Mouse (Mus musculus): ENCODE results near the gene Tssk2.

Gene Tssk2

DNA sequence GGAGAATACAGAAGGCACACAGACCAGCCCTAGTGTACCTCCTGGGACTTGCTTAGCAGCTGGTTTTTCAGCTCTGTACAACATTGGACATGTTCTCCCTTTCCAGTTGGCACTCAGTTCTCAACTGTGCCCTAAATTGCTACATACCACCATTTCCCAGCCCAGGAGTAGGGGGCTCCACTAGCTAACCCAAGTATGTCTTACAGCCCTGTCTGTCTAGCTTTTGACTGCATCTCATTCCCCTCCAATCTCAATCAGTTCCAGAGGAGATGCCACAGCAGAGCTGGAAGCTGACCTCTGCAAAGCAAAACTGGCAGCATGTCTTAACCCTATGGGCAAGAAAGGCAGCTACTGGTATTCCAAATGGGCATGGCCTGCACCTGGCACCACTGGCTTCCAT lies 2.3 kb upstream of the Tssk2 start:
- no peak for DNase-seq (ENCODE audit: low read depth, low spot score)

DNA sequence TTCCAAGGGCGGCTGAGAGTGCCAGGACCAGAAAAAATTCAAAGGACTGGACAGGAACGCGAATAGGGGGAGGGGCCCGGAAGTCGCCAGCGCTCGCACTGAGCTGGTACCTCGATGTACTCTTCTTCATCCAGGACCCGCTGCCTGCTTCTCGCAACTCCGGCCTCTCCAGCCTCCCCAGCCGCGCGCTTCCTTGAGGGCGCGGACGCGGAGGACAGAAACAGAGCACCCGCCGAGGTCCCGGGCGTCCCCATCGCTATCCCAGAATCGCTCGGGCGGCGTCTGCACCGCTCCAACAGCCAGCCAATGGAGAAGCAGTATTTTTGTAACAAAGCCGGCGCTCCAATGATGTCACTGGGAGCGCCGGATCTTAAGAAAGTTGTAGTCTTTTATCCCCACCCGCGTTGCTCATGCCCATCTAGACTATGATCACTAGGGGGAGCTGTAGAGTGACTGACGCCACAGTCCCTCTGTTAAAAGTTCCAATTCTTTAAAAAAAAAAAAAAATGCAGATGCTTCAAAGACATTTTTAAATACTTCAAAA lies 12.7 kb downstream of the Tssk2 start, which contains the start of gene Ess2:
TSS of gene Ess2 (minus strand) at position 297 of the 544 bp plus-strand sequence.
- peak; percentile 91 for DNase-seq (ENCODE audit: low read depth, low spot score)

DNA sequence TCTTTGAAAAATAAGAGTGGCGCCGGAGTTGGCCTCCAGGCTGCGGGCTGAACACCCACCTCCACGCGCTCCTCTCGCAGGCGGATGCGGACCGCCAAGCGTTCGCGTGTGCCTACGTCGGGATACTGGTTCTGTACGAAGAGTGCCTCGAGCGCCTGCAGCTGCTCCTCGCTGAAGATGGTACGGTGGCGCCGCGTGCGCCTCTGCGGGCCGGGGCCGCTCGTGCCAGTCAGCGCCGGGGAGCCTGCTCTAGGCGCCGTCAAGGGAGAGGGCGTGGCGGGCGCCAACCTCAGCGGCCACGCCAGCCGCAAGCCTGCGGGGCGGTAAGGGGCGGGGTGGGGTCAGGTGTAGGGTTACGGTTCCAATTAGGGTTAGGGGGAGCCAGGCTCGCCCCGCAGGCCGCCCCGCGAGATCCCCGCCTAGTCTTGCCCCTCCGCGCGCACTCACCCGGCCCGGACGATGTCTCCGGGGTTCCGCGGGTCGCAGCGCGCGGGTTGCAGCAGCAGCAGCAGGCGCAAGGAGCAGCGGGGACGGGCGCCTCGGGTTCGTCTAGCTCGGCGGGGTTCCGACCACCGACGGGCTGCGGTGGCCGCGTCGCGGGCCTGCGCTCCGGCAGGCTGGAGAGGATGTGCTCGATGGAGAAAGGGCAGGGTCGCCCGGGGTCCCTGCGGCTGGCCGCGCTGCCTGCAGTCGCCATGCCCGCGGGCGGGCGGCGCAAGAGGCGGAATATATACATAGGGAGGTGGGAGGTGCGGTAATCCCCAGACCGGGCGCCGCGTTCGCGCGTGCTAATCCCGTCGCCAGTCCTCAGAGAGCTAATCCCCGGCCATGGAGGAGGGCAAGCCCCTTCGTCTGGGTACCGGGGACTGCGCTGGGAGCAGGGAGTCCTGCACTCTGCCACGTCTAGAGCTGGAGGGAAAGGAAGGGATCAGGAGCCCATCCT lies 16.1 kb downstream of the Tssk2 start, which contains the start of gene Gsc2:
TSS of gene Gsc2 (minus strand) at position 753 of the 943 bp plus-strand sequence.
- DNase-seq (ENCODE audit: low read depth, low spot score): no peak

DNA sequence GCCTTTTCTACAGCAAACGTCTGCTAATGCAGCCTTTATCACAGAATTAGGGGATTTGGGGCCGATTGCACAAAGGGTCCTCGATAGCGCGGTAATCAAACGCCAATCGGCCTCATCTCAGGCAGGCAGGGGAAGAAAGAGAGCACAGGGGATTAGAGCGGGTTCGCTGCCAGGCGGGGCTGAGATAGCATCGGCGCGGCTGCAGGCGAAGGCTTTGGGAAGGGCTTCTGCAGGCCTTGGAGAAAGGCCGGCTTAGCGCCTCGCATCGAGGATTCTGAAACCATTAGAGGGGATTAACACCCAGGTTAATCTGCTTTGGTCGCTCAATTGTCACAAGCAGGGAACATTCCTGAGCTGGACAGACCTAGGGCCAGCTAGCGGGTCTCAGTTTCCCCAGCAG lies 22.1 kb downstream of the Tssk2 start:
- no peak for DNase-seq (ENCODE audit: low read depth, low spot score)

- DNase-seq (ENCODE audit: low read depth, low spot score): peak; percentile 89
Measured at GRCm38 (mm10) chr16:17921325-17922162, 23.1 kb downstream of the Tssk2 start.

- no peak for DNase-seq (ENCODE audit: low read depth, low spot score)
Measured at GRCm38 (mm10) chr16:17922163-17922538, 23.7 kb downstream of the Tssk2 start.

DNA sequence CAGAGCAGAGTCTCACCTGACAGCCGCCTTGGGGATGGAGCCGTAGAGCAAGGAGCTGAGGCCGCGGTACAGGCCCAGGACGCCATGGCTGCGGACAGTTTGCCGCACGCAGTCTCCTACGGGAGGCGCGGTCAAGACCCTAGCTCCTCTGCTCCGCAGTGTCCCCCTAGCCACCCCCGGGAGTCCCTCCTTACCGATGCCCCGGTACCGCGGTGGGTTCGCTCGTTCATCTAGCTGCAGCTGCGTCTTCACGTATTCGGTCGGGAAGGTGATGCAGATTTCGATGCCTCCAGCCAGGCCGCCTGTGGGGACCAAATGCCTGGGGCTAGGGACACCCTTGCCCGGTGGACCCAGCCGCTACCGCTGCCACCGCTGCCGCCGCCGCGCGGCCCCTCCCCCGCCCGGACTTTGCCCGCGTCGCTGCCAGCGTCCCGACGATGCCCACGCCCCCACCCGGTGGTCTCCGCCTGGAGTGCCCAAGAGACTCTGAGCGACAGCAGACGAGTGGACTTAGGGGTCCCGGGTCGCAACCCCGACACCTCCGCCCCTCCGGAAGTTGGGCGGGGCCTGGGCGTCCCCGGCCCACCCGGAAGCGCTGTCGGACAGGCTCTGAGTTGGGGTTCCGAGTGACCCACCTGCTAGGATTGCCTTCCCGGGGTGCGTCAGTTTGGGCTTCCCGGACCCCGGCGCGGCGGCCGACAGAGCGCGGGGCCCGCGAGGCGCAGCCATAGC lies 29.1 kb downstream of the Tssk2 start:
- DNase-seq (ENCODE audit: low read depth, low spot score): no peak

DNA sequence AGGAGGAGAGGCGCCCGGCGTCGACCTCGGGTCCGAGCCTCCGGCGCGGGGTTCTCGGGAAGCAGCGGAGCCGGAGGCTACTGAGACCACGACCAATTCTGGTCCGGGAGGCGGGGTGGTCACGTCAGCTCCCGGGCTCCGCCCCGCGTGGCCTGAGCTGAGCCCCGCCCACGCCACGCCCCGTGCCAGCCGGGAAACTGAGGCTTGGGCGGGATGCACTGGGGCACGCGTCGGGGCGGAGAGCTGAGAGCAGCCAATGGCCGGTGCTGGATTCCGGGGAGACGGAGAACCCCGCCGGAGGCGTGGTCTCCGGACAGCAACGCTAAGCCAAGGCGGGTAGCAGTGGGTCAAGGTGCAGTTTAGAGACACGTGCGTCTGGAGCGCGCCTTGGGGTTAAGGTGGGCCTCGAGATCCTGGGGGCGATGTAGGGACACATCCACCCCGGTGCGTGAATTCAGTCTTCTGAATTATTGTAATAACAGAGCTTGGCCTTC lies 29.7 kb downstream of the Tssk2 start, which contains the start of gene Slc25a1:
TSS of gene Slc25a1 (minus strand) at position 133 of the 494 bp plus-strand sequence.
- peak; percentile 59 for DNase-seq (ENCODE audit: low read depth, low spot score)

- peak; percentile 40 for DNase-seq (ENCODE audit: low read depth, low spot score)
Measured at GRCm38 (mm10) chr16:17928627-17929104, 30.2 kb downstream of the Tssk2 start.

- DNase-seq (ENCODE audit: low read depth, low spot score): no peak
Measured at GRCm38 (mm10) chr16:17929211-17929610, 30.8 kb downstream of the Tssk2 start.

- no peak for DNase-seq (ENCODE audit: low read depth, low spot score)
Measured at GRCm38 (mm10) chr16:17929631-17930030, 31.2 kb downstream of the Tssk2 start.

GRCm38 (mm10) chr16:17931906-17932460 lies 33.5 kb downstream of the Tssk2 start:
- DNase-seq (ENCODE audit: low read depth, low spot score): no peak

GRCm38 (mm10) chr16:17933594-17934444 lies 35.4 kb downstream of the Tssk2 start:
- DNase-seq (ENCODE audit: low read depth, low spot score): no peak

- DNase-seq (ENCODE audit: low read depth, low spot score): no peak
Measured at GRCm38 (mm10) chr16:17934445-17934910, 36.0 kb downstream of the Tssk2 start.

DNA sequence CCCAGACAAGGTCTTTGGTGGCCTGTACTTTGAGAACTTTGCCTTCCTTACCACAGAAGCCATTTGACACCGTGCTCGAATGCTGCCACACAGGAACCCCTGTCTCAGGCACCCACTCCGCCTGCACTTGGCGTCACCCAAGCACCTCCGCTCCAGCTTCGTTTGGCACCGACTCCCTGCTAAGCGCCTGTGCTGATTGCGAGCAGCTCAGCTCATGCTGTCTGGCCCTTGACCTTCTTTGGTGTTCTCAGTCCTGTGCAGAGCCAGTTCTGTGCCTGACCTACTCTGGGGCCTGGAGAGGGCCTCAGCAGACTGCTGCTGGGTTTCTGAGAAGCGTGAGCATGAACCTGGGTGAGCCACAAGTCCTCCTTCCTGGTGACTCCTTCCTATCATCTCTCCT lies 38.3 kb downstream of the Tssk2 start:
- no peak for DNase-seq (ENCODE audit: low read depth, low spot score)

DNA sequence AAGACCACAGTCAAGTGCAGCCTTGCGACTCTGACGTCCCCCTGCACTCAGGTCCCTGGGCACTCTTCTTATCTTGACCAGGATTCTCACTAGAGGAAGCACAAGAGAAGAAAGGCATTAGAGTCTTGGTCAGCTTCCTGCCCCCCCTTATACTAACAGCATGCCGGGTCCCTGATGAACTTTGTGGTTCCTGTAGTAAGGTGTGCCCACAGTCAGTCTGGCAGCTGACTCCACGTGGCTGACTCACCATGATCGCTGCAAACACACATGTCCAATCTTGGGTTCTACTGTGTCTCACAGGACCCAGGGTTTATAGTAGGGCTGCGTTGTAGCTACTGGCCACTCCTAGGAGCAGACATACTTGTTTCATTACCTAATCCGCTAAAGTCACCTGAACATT lies 39.8 kb downstream of the Tssk2 start:
- DNase-seq (ENCODE audit: low read depth, low spot score): no peak

- peak; percentile 52 for DNase-seq (ENCODE audit: low read depth, low spot score)
Measured at GRCm38 (mm10) chr16:17938821-17939220, 40.4 kb downstream of the Tssk2 start.

- DNase-seq (ENCODE audit: low read depth, low spot score): peak; percentile 40
Measured at GRCm38 (mm10) chr16:17939255-17939751, 40.9 kb downstream of the Tssk2 start.

DNA sequence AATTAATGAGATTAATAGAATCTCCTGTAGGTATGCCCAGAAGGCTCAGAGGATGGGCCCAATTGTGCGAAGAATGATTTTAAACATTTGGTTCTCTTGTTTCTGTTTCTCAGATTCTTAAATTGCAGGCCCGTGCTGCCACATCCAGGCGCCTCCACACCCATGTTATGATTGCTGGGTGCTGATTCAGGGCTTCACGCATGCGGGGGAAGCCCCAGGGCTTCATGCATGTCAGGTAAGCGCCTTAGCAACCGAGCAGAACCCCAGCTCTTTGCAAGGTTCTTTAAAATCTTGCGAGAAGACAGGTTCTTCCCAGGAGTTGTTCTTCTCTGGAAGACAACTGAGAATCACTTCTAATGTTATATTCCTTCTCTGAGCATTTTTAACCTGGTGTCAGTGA lies 45.0 kb downstream of the Tssk2 start:
- no peak for DNase-seq (ENCODE audit: low read depth, low spot score)
